Mouse (Mus musculus) T-helper 1 cell (primary cell): ENCODE results near the gene Creb5.

ENCODE experiments used
- in situ Hi-C: fragments of 300-600 bp; cut with MboI, MseI; formaldehyde crosslinking; loops from one replicate; pipeline ENCODE4 v1.15.1; 2025; ENCODE audit warnings: high pct_unique_total_duplicates

Gene Creb5

GRCm38 (mm10) chr6:53490917-53491316 is 203.8 kb downstream of the Creb5 start:
- in situ Hi-C loops, result no loop called here

- in situ Hi-C loops, result no loop called here
These were observed 204.3 kb downstream of the Creb5 start for GRCm38 (mm10) chr6:53491331-53491730.

GRCm38 (mm10) chr6:53493864-53494263 is 206.8 kb downstream of the Creb5 start:
- in situ Hi-C loops, result no loop called here

GRCm38 (mm10) chr6:53495667-53496066 is 208.6 kb downstream of the Creb5 start:
- in situ Hi-C loops, result no loop called here

- in situ Hi-C loops, result no loop called here
These were observed 209.3 kb downstream of the Creb5 start for GRCm38 (mm10) chr6:53496325-53496753.

- in situ Hi-C loops, result no loop called here
These were observed 210.9 kb downstream of the Creb5 start for GRCm38 (mm10) chr6:53497904-53498536.

- in situ Hi-C loops, result no loop called here
These were observed 212.7 kb downstream of the Creb5 start for GRCm38 (mm10) chr6:53499621-53500295.

GRCm38 (mm10) chr6:53501236-53501635 is 214.2 kb downstream of the Creb5 start:
- in situ Hi-C loops, result no loop called here

- in situ Hi-C loops, result no loop called here
These were observed 220.0 kb downstream of the Creb5 start for GRCm38 (mm10) chr6:53506947-53507564.

GRCm38 (mm10) chr6:53508847-53509494 is 221.9 kb downstream of the Creb5 start:
- in situ Hi-C loops, result no loop called here

- in situ Hi-C loops, result no loop called here
These were observed 222.9 kb downstream of the Creb5 start for GRCm38 (mm10) chr6:53510005-53510404.

GRCm38 (mm10) chr6:53512226-53512625 is 225.2 kb downstream of the Creb5 start:
- in situ Hi-C loops, result no loop called here

GRCm38 (mm10) chr6:53513380-53513779 is 226.3 kb downstream of the Creb5 start:
- in situ Hi-C loops, result no loop called here

GRCm38 (mm10) chr6:53514862-53515261 is 227.8 kb downstream of the Creb5 start:
- in situ Hi-C loops, result no loop called here

GRCm38 (mm10) chr6:53515611-53516010 is 228.5 kb downstream of the Creb5 start:
- in situ Hi-C loops, result no loop called here

- in situ Hi-C loops, result no loop called here
These were observed 230.4 kb downstream of the Creb5 start for GRCm38 (mm10) chr6:53517371-53517945.

GRCm38 (mm10) chr6:53523743-53524497 is 236.8 kb downstream of the Creb5 start:
- in situ Hi-C loops, result loop anchor here (10.0 kb wide), 1 partner anchor 201 kb away; no protein-coding TSS in a partner anchor

GRCm38 (mm10) chr6:53526460-53526859 is 239.4 kb downstream of the Creb5 start:
- in situ Hi-C loops, result loop anchor here (10.0 kb wide), 1 partner anchor 198 kb away; no protein-coding TSS in a partner anchor

GRCm38 (mm10) chr6:53530742-53531141 is 243.7 kb downstream of the Creb5 start:
- in situ Hi-C loops, result no loop called here

- in situ Hi-C loops, result no loop called here
These were observed 244.4 kb downstream of the Creb5 start for GRCm38 (mm10) chr6:53531461-53531860.

GRCm38 (mm10) chr6:53537530-53537929 is 250.5 kb downstream of the Creb5 start:
- in situ Hi-C loops, result no loop called here
